Mouse (Mus musculus): ENCODE measurements around the gene Cox11.

DNA sequence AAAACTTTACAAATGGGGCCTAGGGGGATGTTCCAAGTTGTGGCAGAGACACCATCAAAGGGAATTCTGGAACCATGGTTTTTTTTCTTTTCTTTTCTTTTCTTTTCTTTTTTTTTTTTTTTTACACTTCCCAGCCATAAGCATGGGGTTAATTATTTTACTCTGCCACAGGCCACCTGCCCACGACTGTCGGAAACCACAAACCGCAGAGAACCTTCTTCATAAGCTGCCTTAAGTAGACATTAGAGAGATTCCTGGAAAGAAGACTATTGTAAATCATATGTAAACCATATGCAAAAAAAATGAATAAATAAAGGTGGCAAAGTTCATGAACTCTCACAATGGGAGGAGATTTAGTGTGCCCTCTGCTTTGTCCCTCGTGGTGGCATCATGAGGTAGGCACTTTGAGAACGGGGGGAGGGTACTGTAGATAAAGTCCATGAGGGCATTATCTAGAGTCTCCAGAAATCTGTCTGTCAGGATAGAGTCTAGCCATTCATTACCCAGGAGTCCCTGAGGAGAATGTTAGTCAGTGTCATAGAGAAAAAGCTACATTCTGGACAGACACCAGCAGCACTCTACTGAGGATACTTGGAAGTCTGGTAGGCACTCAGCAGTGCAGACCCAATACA, 37.6 kb downstream of the Cox11 start:
- TF ChIP-seq POLR2A (IDR thresholded peaks at IDR 0.05; ENCODE audit: insufficient read depth, low read depth, low read length) (no peak), CTCF (IDR thresholded peaks at IDR 0.05; ENCODE audit: insufficient read depth, low read depth, low read length) (no peak)
